Mouse (Mus musculus) hindbrain, embryonic 10.5 days (tissue): ENCODE results near the gene Tmem60. TPM values are rescaled to one million over a fixed set of nuclear protein-coding genes. Genes with fewer than 3 reads are reported as not detected.

Experiments used
- DNase-seq: peaks from one replicate; pipeline ENCODE4 v3.0.0-alpha.2; 2017; ENCODE audit warnings: low spot score
- H3K27ac ChIP-seq: fragments of 300-500 bp; sonication (generic); 2 replicates; pipeline ENCODE4 v1.5.1; 2016; ENCODE audit warnings: mild to moderate bottlenecking, moderate library complexity
- H3K27me3 ChIP-seq: fragments of 300-500 bp; sonication (generic); 2 replicates; pipeline ENCODE4 v1.6.1; 2016; ENCODE audit warnings: mild to moderate bottlenecking; ENCODE audit not compliant: poor library complexity, insufficient read depth, severe bottlenecking
- H3K36me3 ChIP-seq: fragments of 300-500 bp; sonication (generic); 2 replicates; pipeline ENCODE4 v1.6.1; 2016; ENCODE audit warnings: mild to moderate bottlenecking, moderate library complexity
- H3K4me1 ChIP-seq: fragments of 300-500 bp; sonication (generic); replicated peaks from 2 replicates; pipeline ENCODE4 v1.6.1; 2016; ENCODE audit warnings: mild to moderate bottlenecking
- H3K4me3 ChIP-seq: fragments of 300-500 bp; sonication (generic); 2 replicates; pipeline ENCODE4 v1.5.1; 2016; ENCODE audit warnings: mild to moderate bottlenecking, moderate library complexity
- H3K9me3 ChIP-seq: fragments of 300-500 bp; sonication (generic); 2 replicates; pipeline ENCODE4 v1.6.1; 2016; ENCODE audit warnings: mild to moderate bottlenecking, moderate library complexity
- WGBS: fragments of 180-500 bp; shearing (Covaris S2); methylation state at CpG from one replicate; pipeline ENCODE4 v1.1.7; 2016; 5-methylcytosine and 5-hydroxymethylcytosine counted together
- polyA plus RNA-seq: library from polyadenylated mRNA; unstranded; fragments of >200 nt; fragmentation: Nextera tagmentation; extraction: Ambion mirVana; gene quantifications from 2 replicates; pipeline ENCODE4 v1.2.1, GENCODE M21; 2016

Gene Tmem60
- polyA plus RNA-seq = 58.8 and 59.9 TPM in 2 replicates

- no peaks in the 10 kb centered on the region for H3K9me3 ChIP-seq
- H3K36me3 ChIP-seq = peaks cover 22% of the 10 kb centered on the region
- peak within 1 kb of the TSS; percentile 86 for H3K4me3 ChIP-seq
- DNase-seq = peak; percentile 99
- no peaks in the 10 kb centered on the region for H3K27me3 ChIP-seq
- under 1% methylated on average over 94 of the region's 94 CpGs for WGBS
- peaks cover 21% of the 10 kb centered on the region for H3K4me1 ChIP-seq
- H3K27ac ChIP-seq = peak within 1 kb of the TSS; percentile 95
Measured at GRCm38 (mm10) chr5:20881915-20882800, at the start of gene Tmem60, which contains the start of gene Phtf2. Gene Tmem60 (plus strand): TSS chr5:20882191. Gene Phtf2 (minus strand): TSS chr5:20882124.

- 89% methylated on average over 1 of the region's 1 CpGs for WGBS
- no peaks in the 10 kb centered on the region for H3K9me3 ChIP-seq
- H3K4me1 ChIP-seq = no peaks in the 10 kb centered on the region
- H3K27ac ChIP-seq = no peak overlapping the region
- H3K36me3 ChIP-seq = peaks cover 4% of the 10 kb centered on the region; the same call in 1 of the 2 replicates
- H3K27me3 ChIP-seq = no peaks in the 10 kb centered on the region
- H3K4me3 ChIP-seq = no peak overlapping the region
- no peak for DNase-seq
Measured at GRCm38 (mm10) chr5:20834399-20834798, 47.6 kb upstream of the Tmem60 start.

- no peak overlapping the region for H3K27ac ChIP-seq
- no peaks in the 10 kb centered on the region for H3K27me3 ChIP-seq
- no peak overlapping the region for H3K4me3 ChIP-seq
- H3K36me3 ChIP-seq = peaks cover 4% of the 10 kb centered on the region; the same call in 1 of the 2 replicates
- no peaks in the 10 kb centered on the region for H3K9me3 ChIP-seq
- 98% methylated on average over 1 of the region's 1 CpGs for WGBS
- H3K4me1 ChIP-seq = no peaks in the 10 kb centered on the region
- no peak for DNase-seq
Measured at GRCm38 (mm10) chr5:20837082-20837481, 44.9 kb upstream of the Tmem60 start.

GRCm38 (mm10) chr5:20843405-20843804 is 38.6 kb upstream of the Tmem60 start:
- H3K27ac ChIP-seq = no peak overlapping the region
- no peaks in the 10 kb centered on the region for H3K36me3 ChIP-seq
- H3K9me3 ChIP-seq = no peaks in the 10 kb centered on the region
- 79% methylated on average over 2 of the region's 3 CpGs for WGBS
- no peak for DNase-seq
- H3K4me1 ChIP-seq = no peaks in the 10 kb centered on the region
- H3K27me3 ChIP-seq = no peaks in the 10 kb centered on the region
- no peak overlapping the region for H3K4me3 ChIP-seq

- H3K4me3 ChIP-seq = no peak overlapping the region
- WGBS = 89% methylated on average over 2 of the region's 2 CpGs
- DNase-seq = no peak
- H3K27me3 ChIP-seq = no peaks in the 10 kb centered on the region
- H3K9me3 ChIP-seq = no peaks in the 10 kb centered on the region
- H3K27ac ChIP-seq = no peak overlapping the region
- no peaks in the 10 kb centered on the region for H3K4me1 ChIP-seq
- H3K36me3 ChIP-seq = no peaks in the 10 kb centered on the region
Measured at GRCm38 (mm10) chr5:20843816-20844215, 38.2 kb upstream of the Tmem60 start.

GRCm38 (mm10) chr5:20847010-20847409 is 35.0 kb upstream of the Tmem60 start:
- Histone ChIP-seq H3K4me3 (no peak overlapping the region), H3K27me3 (no peaks in the 10 kb centered on the region), H3K4me1 (no peaks in the 10 kb centered on the region), H3K9me3 (no peaks in the 10 kb centered on the region), H3K27ac (no peak overlapping the region), H3K36me3 (no peaks in the 10 kb centered on the region)
- no peak for DNase-seq
- WGBS = 97% methylated on average over 2 of the region's 2 CpGs

GRCm38 (mm10) chr5:20855066-20855465 is 26.9 kb upstream of the Tmem60 start:
- Histone ChIP-seq H3K36me3 (peaks cover 9% of the 10 kb centered on the region), H3K4me3 (no peak overlapping the region), H3K9me3 (no peaks in the 10 kb centered on the region), H3K27ac (no peak overlapping the region), H3K4me1 (no peaks in the 10 kb centered on the region), H3K27me3 (no peaks in the 10 kb centered on the region)
- DNase-seq = no peak
- 88% methylated on average over 4 of the region's 4 CpGs for WGBS

GRCm38 (mm10) chr5:20858404-20858803 is 23.6 kb upstream of the Tmem60 start:
- WGBS = 92% methylated on average over 2 of the region's 2 CpGs
- Histone ChIP-seq H3K27ac (no peak overlapping the region), H3K9me3 (no peaks in the 10 kb centered on the region), H3K36me3 (peaks cover 9% of the 10 kb centered on the region), H3K4me1 (no peaks in the 10 kb centered on the region), H3K4me3 (no peak overlapping the region), H3K27me3 (no peaks in the 10 kb centered on the region)
- no peak for DNase-seq

GRCm38 (mm10) chr5:20860565-20860964 is 21.4 kb upstream of the Tmem60 start:
- Histone ChIP-seq H3K9me3 (no peaks in the 10 kb centered on the region), H3K4me1 (no peaks in the 10 kb centered on the region), H3K4me3 (no peak overlapping the region), H3K27ac (no peak overlapping the region), H3K27me3 (no peaks in the 10 kb centered on the region), H3K36me3 (peaks cover 9% of the 10 kb centered on the region)
- no peak for DNase-seq
- WGBS = 94% methylated on average over 4 of the region's 4 CpGs

GRCm38 (mm10) chr5:20861901-20862300 is 20.1 kb upstream of the Tmem60 start:
- 94% methylated on average over 2 of the region's 2 CpGs for WGBS
- no peak for DNase-seq

GRCm38 (mm10) chr5:20864216-20864969 is 17.6 kb upstream of the Tmem60 start:
- no peaks in the 10 kb centered on the region for H3K4me1 ChIP-seq
- H3K36me3 ChIP-seq = peaks cover under 1% of the 10 kb centered on the region
- no peaks in the 10 kb centered on the region for H3K9me3 ChIP-seq
- no peak for DNase-seq
- H3K4me3 ChIP-seq = no peak overlapping the region
- no peaks in the 10 kb centered on the region for H3K27me3 ChIP-seq
- H3K27ac ChIP-seq = no peak overlapping the region
- WGBS = 89% methylated on average over 4 of the region's 4 CpGs

More at GRCm38 (mm10) chr5:20861901-20862300, 20.1 kb upstream of the Tmem60 start:
- H3K4me3 ChIP-seq = no peak overlapping the region
- H3K4me1 ChIP-seq = no peaks in the 10 kb centered on the region
- no peaks in the 10 kb centered on the region for H3K27me3 ChIP-seq
- no peaks in the 10 kb centered on the region for H3K9me3 ChIP-seq
- peaks cover 9% of the 10 kb centered on the region for H3K36me3 ChIP-seq
- H3K27ac ChIP-seq = no peak overlapping the region

GRCm38 (mm10) chr5:20865193-20865755 is 16.7 kb upstream of the Tmem60 start:
- no peaks in the 10 kb centered on the region for H3K27me3 ChIP-seq
- no peaks in the 10 kb centered on the region for H3K4me1 ChIP-seq
- H3K9me3 ChIP-seq = no peaks in the 10 kb centered on the region
- H3K4me3 ChIP-seq = no peak overlapping the region
- no peak overlapping the region for H3K27ac ChIP-seq
- H3K36me3 ChIP-seq = no peaks in the 10 kb centered on the region
- WGBS = 92% methylated on average over 2 of the region's 2 CpGs
- no peak for DNase-seq
